Mouse (Mus musculus): Measurements from ENCODE around the gene Srcin1.

Srcin1 gene

GRCm38 (mm10) chr11:97576136-97576906 is at the start of gene Srcin1:
Srcin1 (minus strand) TSS chr11:97576186.
- peak in 1 of 2 experiments; percentile 76 for DNase-seq (ENCODE audit: low spot score in 2 of 2)

DNA sequence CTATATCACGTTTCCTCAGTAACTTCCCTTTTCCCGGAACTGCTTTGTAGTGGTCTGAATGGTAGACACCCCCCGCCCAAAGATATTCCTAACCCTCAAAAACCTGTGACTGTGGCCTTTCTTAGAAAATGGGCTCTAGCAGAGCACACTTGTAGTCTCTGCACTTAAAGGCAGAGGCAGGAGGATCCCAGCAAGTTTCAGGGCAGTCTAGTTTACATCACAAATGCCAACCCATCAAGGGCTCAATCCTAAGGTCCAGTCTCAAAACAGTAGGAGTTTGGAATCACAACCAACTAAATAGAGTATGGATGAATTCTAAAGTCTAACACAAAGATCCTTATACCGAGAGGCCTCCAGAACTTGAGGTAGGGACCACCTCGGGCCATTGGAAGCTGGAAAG is 49.6 kb upstream of the Srcin1 start:
- DNase-seq (ENCODE audit: low spot score in 2 of 2) = no peak

GRCm38 (mm10) chr11:97623166-97623565 is 47.2 kb upstream of the Srcin1 start:
- DNase-seq (ENCODE audit: low spot score in 2 of 2) = no peak

- peak; percentile 73 to 81 for DNase-seq (ENCODE audit: low spot score in 2 of 2)
Measured at GRCm38 (mm10) chr11:97622440-97622839, 46.5 kb upstream of the Srcin1 start.

DNA sequence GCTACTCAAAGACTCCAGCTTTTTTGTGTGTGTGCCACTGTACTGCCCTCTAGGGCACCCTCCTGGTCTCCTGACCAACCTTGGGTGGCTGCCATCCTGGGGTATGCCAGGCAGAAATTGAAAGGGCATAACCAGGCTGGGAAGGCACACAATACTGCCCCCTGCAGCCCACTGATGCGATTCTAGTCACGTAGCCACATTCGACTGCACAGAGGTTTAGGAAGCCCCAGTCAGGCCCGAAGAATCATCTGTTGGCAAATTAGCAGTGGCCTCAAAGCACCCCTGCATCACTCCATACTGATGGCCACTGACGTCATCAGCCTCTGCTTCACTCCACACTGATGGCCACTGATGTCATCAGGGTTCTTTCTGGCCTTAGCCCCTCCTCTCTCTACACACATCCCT is 43.4 kb upstream of the Srcin1 start:
- DNase-seq (ENCODE audit: low spot score in 2 of 2) = peak; percentile 74 to 82

GRCm38 (mm10) chr11:97618368-97618767 is 42.4 kb upstream of the Srcin1 start:
- no peak for DNase-seq (ENCODE audit: low spot score in 2 of 2)

GRCm38 (mm10) chr11:97615276-97615675 is 39.3 kb upstream of the Srcin1 start:
- DNase-seq (ENCODE audit: low spot score in 2 of 2) = no peak

DNA sequence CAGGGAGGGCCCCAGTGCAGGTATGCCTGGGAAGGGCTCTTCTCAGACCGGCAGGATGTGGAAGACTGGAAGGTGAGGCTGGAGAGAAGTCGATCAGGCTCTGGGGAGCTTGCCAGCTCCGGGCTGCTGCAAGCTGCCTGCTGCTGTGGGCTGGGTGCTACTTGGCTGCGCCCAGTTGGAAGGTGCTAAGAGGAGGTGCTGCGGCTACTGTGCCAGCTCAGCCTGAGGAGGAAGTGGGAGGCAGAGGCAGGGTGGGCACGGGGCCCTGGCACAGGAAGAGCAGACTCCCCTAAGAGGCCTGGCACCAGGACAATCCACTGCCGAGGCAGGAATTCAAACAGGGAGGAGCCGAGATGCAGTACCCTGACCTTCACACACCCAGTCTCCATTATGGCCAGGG is 35.1 kb upstream of the Srcin1 start:
- DNase-seq (ENCODE audit: low spot score in 2 of 2) = peak; percentile 83 to 92

DNA sequence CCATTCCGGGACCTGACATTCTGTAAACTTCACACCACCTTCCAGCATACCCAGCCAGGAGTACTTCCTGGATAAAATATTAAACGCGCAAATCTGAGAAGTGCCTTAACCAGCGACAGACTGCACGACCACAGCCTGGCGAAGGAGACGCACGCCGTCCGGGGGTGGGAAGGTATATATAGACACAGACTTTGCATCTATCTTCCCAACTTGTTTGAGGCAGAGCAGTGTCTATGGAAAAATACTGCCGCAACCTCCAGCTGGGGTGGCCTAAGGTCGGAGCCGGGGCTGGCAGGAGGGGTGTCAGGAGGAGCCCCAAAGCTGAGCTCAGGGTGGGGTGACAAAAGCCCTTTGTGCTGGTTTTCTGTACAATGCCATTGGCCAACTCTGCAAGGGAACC is 33.8 kb upstream of the Srcin1 start:
- DNase-seq (ENCODE audit: low spot score in 2 of 2) = peak; percentile 76 to 91

DNA sequence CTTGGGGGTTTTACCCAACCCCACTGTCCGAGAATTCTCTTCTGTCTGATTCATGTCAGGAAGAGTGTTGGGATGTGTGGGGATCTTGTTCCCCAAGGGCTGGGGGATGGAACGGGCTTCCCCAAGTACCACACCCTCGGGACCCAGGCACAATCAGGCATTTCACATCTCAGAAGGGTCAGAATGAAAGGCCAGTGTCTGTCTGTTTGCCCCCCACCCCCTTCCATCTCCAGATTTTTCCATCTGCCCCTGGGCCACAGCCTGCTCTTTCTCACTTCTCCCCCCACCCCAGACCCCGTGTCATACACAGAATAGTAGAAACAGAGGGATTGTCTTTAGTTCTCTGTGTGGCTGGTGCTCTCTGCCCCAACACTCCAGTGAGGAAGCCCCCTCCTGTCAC is 32.9 kb upstream of the Srcin1 start:
- DNase-seq (ENCODE audit: low spot score in 2 of 2) = no peak

DNA sequence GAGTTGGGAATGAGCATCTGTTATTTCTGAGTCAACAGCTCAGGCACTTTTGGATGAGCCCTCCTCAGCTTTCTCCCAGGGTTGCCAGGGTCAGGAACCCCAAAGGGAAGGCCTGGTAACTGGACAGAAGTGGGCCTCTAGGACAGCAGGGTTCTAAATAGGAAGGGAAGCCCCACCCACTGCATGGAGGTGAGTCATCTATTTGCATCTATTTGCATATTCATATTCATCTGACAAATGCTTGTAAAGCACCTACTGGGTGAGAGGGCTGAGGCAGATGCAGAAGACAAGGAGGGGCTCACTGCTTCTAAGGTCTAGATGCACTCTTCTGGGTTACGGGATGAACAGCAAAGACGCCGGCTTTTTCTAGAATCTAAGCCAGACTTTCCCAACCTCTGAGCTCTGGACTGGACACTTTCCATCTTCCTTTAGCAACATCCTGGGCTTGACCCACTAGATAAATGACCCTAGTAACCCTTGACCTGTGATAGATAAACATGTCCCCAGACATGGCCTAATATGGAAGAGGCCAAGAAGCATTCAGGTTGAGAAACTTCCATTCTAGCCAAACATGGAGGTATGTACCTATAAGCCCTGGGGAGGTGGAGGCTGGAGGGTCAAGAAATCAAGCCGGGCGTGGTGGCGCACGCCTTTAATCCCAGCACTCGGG is 31.2 kb upstream of the Srcin1 start:
- DNase-seq (ENCODE audit: low spot score in 2 of 2) = no peak

GRCm38 (mm10) chr11:97603891-97604290 is 27.9 kb upstream of the Srcin1 start:
- no peak for DNase-seq (ENCODE audit: low spot score in 2 of 2)

- no peak for DNase-seq (ENCODE audit: low spot score in 2 of 2)
Measured at GRCm38 (mm10) chr11:97602223-97602622, 26.2 kb upstream of the Srcin1 start.

DNA sequence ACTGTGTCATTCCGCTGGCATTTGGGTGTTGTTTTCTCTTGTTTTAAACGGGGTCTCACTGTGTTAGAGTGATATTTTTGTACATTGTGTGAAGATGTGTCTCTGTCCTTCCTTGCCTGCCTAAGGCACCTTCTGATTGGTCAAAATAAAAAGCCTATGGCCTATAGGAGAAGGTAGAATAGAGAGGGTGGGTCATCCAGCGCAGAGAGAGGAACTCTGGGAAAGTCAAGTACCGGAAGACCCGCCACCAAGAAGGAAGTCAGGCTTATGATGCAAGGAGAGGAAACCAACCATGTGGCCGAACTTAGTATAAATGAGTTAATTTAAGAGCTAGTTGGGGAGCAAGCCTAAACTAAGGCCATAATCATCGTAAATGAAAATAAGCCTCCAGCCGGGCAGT is 23.1 kb upstream of the Srcin1 start:
- no peak for DNase-seq (ENCODE audit: low spot score in 2 of 2)

- no peak for DNase-seq (ENCODE audit: low spot score in 2 of 2)
Measured at GRCm38 (mm10) chr11:97597945-97598691, 22.1 kb upstream of the Srcin1 start.

DNA sequence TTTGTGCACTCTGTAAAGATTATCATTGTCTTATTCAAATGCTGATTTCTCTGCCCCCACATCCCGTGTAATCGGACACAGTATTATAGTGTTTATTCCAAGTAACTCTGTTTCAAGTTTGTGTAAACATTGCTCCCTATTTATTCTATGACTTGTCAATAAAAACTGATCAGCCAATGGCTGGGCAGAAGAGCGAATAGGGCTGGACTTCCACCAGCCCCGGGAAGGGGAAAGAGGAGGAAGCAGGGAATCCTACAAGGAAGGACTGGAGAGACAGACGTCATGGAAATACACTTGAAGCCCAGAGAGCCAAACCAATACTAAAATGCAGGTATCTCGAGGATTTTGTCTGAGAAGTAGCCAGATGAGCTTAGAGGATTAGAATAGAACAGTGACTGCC is 18.1 kb upstream of the Srcin1 start:
- no peak for DNase-seq (ENCODE audit: low spot score in 2 of 2)

DNA sequence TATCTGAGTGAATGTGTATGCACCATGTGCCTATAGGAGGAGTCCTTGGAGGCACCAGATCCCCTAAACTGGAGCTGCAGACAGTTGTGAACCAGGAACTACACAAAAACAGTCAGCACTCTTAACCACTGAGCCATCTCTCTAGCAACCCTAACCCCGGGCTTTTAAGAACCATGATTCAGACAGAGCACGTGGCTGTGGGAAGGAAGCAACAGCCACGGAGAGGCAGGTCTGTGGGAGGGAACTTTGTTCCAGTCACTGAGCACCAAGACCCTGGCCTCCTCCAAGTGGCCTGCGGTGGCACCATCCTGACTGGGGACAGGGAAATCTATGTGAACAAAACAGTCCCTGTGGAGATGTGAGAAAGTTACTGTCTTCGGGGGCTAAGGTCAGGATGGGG is 15.9 kb upstream of the Srcin1 start:
- no peak for DNase-seq (ENCODE audit: low spot score in 2 of 2)

DNA sequence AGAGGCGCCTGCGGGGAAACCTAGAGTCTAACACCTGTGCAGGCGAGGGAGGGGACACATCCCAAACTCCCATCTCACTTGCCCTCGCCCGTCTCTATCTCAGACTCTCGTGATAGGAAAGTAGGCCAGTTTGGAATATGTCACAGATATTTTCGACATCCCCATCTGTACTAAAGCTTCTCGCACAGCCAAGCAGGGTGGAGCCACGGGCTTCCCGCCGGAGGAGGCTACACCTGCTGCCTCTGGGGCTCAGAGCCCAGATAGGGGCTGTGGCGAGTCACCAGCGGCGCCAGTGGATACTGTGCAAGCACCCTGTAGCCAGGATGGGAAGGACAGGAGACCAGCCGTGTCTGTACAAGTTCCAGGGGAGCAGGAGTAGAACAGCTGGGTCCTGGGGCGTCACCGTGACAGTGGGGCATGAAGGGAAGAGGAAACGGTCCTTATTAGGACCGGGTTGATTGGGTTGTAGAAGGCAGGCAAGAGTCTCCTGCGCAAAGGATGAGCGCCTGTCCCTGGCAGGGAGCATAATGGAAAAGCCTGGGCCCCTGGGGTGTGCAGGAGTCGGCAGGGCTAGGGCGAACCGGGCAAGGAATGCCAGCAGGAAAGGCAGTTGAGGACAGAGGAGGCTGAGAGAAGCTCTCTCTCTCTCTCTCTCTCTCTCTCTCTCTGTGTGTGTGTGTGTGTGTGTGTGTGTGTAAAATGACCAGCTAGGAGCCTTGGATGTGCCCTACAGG is 14.4 kb upstream of the Srcin1 start:
- DNase-seq (ENCODE audit: low spot score in 2 of 2) = peak; percentile 60 to 82

DNA sequence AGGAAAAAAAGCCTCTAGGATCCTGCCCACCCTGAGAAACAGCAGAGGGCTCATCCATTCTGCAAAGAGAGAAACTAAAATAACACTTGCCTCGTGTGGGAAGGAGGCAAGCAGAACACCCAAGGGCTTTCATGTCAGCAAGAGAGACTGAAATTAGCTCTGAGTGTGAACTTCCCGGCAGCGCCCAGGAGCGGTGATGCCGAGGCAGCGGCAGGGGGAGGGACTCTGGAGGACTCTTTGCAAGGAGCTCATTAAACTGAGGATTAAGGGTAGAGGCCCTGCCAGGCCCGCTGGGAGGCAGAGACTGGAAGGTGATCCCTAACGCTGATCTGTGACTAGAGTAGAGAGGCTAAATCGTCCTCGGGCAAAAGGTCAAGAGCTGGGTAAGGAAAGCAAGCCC is 13.2 kb upstream of the Srcin1 start:
- peak; percentile 57 to 70 for DNase-seq (ENCODE audit: low spot score in 2 of 2)

GRCm38 (mm10) chr11:97585932-97586331 is 9.9 kb upstream of the Srcin1 start:
- DNase-seq (ENCODE audit: low spot score in 2 of 2) = no peak

DNA sequence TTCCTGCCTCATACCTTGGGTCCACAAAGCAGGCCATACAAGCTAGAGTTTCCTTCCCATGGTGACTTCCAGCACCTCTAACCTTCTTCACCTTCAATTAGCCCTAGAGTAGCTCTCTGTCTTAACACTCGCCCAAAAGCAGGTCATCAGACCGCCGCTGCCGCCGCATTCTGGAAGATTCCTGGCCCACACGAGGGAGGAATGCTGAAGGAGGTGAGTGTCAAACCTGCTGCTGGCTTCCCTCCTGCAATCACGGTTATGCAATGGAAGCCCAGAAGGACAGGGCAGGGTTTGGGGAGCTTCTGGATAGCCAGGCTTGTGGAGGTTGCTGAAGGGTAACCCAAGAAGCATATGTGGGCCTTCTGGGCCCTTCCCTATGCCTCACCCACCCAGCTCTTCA is 8.5 kb upstream of the Srcin1 start:
- no peak for DNase-seq (ENCODE audit: low spot score in 2 of 2)
